In genomic region chr4:133292901-133293843, GRCm38 (mm10) we compare ENCODE assay signal across 11 mouse cellular contexts. TPM values are rescaled to one million over a fixed set of nuclear protein-coding genes. Genes with fewer than 3 reads are reported as not detected.
DNase-seq lines count a peak whose midpoint lies in the region; ATAC-seq lines count a peak whose summit lies in the region.
"Had no signal": no experiment of that assay in that cellular context is flagged by ENCODE, and none has a peak within 500 bp of the region (broad histone marks: within the 10 kb centered on the region; RNA-seq: fewer than 3 reads in every experiment).

No protein-coding gene starts in this region.

- H3K9ac ChIP-seq in forebrain, embryonic 12.5 days = peak overlapping the region; percentile 40; the same call in 1 of the 2 replicates
- peak overlapping the region; percentile 40 for H3K9ac ChIP-seq in midbrain, embryonic 11.5 days (ENCODE audit: low read length)

- 7% methylated on average over 24 of the region's 24 CpGs for WGBS in forebrain, embryonic 12.5 days
- 10% methylated on average over 24 of the region's 24 CpGs for WGBS in midbrain, embryonic 11.5 days

- H3K9me3 ChIP-seq in forebrain, embryonic 12.5 days = no peaks in the 10 kb centered on the region
- H3K9me3 ChIP-seq in midbrain, embryonic 11.5 days (ENCODE audit: control insufficient read depth, low read length) = no peaks in the 10 kb centered on the region

- H3K27ac ChIP-seq in forebrain, embryonic 12.5 days = peak overlapping the region; percentile 76
- H3K27ac ChIP-seq in midbrain, embryonic 11.5 days (ENCODE audit: low read depth, low read length) = peak overlapping the region; percentile 57; the same call in 1 of the 2 replicates

- peak overlapping the region; percentile 11; the same call in 1 of the 2 replicates for H3K4me2 ChIP-seq in forebrain, embryonic 12.5 days
- H3K4me2 ChIP-seq in midbrain, embryonic 11.5 days = peak overlapping the region; percentile 14; the same call in 1 of the 2 replicates

- no peak overlapping the region for H3K4me3 ChIP-seq in forebrain, embryonic 12.5 days (replicated peaks)
- H3K4me3 ChIP-seq in midbrain, embryonic 11.5 days (ENCODE audit: low read depth, low read length) = no peak overlapping the region
- H3K4me3 ChIP-seq: erythroblast, embryonic 14.5 days had no signal

- H3K36me3 ChIP-seq in forebrain, embryonic 12.5 days (replicated peaks) = peaks cover 33% of the 10 kb centered on the region
- H3K36me3 ChIP-seq in midbrain, embryonic 11.5 days (ENCODE audit: control insufficient read depth, insufficient read depth, low read length) = no peaks in the 10 kb centered on the region

- H3K27me3 ChIP-seq in forebrain, embryonic 12.5 days = 0 out of 2 replicates have a peak, but pooled peaks cover 3% of the 10 kb centered on the region
- no peaks in the 10 kb centered on the region for H3K27me3 ChIP-seq in midbrain, embryonic 11.5 days (ENCODE audit: control insufficient read depth, insufficient read depth, low read length)
- H3K27me3 ChIP-seq: Patski had no signal

- ATAC-seq in forebrain, embryonic 12.5 days (ENCODE audit: low FRiP score) = peak; percentile 74
- peak; percentile 48 for ATAC-seq in midbrain, embryonic 11.5 days (ENCODE audit: low FRiP score)
- ATAC-seq: Patski had no signal

- DNase-seq in kidney, postnatal 14 days = peak; percentile 25
- DNase-seq in kidney, postnatal 25 days = no peak
- peak; percentile 93 for DNase-seq in midbrain, embryonic 11.5 days (ENCODE audit: low spot score, missing footprints)
- DNase-seq in thymus, postnatal 10 days (ENCODE audit: low spot score in 2 of 2) = peak; percentile 49 to 55
- no peak for DNase-seq in spleen, postnatal 36 days (ENCODE audit: low spot score in 2 of 2)
- DNase-seq in lung, postnatal 4 days = no peak
- DNase-seq in frontal cortex, postnatal 10 days (ENCODE audit: low spot score in 2 of 2) = no peak
- DNase-seq: lung, adult 2 months had no signal

- H3K4me1 ChIP-seq in forebrain, embryonic 12.5 days = peaks cover 32% of the 10 kb centered on the region
- H3K4me1 ChIP-seq in midbrain, embryonic 11.5 days (ENCODE audit: control insufficient read depth, insufficient read depth, low read length) = peaks cover 27% of the 10 kb centered on the region

RNA-seq across cellular contexts. Expression of gene Tmem222, which starts 15.6 kb away (rescaled TPM):
- polyA plus RNA-seq in forebrain, embryonic 12.5 days (2016; fragmentation: Nextera tagmentation; extraction: Ambion mirVana) = 70.9 and 74.3 TPM in 2 replicates
- polyA plus RNA-seq in midbrain, embryonic 11.5 days (2014; fragmentation: Nextera tagmentation; extraction: Ambion mirVana) = 71.2 and 82.0 TPM in 2 replicates

RNA-seq across cellular contexts. Expression of gene Sytl1, which starts 30.3 kb away (rescaled TPM):
- 0.74 and 0.80 TPM in 2 replicates for polyA plus RNA-seq in forebrain, embryonic 12.5 days (2016; fragmentation: Nextera tagmentation; extraction: Ambion mirVana)
- 0.37 and 0.83 TPM in 2 replicates for polyA plus RNA-seq in midbrain, embryonic 11.5 days (2014; fragmentation: Nextera tagmentation; extraction: Ambion mirVana)

RNA-seq across cellular contexts. Expression of gene Map3k6, which starts 52.6 kb away (rescaled TPM):
- 1.3 TPM in 2 replicates for polyA plus RNA-seq in forebrain, embryonic 12.5 days (2016; fragmentation: Nextera tagmentation; extraction: Ambion mirVana)
- 1.3 and 2.0 TPM in 2 replicates for polyA plus RNA-seq in midbrain, embryonic 11.5 days (2014; fragmentation: Nextera tagmentation; extraction: Ambion mirVana)

Comparison
In these comparisons a context has a peak if more than half of its experiments do, and no peak if none do; other contexts are left out.
1. DNase-seq: peak in kidney, postnatal 14 days (single experiment), midbrain, embryonic 11.5 days (single experiment) and thymus, postnatal 10 days (2 of 2); none in kidney, postnatal 25 days (0 of 2), spleen, postnatal 36 days (0 of 2), lung, postnatal 4 days (0 of 2) and frontal cortex, postnatal 10 days (0 of 2).